Mouse (Mus musculus): ENCODE measurements at regions not wholly inside any gene's neighbourhood (a gene's known extent, or its start where the extent isn't known, plus 50 kb on each side); places are given as distances from the start of the nearest gene placed in this dataset.

DNA sequence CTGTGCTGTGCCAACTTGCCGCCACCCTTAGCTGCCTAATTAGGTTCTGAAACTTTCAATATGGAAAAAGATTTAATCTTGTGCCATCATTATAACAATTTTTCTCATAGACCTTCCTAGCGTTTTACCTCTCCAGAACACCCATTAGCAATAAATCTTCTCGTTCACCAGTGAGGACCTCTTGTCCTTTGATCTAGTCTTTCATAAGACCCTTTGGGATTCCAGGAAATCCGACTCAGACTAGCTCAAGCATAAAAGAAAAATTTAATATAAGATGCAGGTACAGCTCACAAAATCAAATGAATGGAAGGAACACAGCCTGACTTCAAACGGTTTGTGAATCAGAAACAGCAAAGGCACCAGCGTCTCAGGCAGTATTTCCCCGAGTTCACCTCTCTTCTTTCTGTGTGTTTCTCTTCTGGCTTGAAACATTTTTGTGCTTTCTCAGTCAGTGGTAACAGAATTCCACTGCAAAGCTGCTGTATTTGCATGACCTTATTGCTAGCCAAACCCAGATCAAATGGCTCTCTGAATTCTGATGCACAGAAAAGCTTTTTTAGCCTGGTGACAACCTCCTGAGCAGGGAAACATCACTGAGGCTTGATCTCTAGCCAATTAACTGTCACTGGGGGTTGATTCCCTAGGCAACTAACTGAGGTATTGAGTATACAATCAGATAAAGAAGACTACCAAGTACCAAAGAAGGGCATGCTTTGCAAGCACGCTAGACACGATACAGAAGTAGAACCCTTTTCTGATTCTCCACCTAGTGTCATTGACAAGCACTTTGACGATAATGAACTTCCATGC, 539.8 kb downstream of the Cenpc1 start:
- Histone ChIP-seq H3K9me3 (ENCODE audit: control insufficient read depth, insufficient read depth, low read depth, low read length) (no peaks in the 10 kb centered on the region), H3K4me1 (ENCODE audit: control insufficient read depth in 2 of 2, insufficient read depth in 2 of 2, low read length in 2 of 2, poor library complexity in 1 of 2) (no peaks in the 10 kb centered on the region), H3K4me3 (ENCODE audit: insufficient read depth in 1 of 2, low read depth in 1 of 2, low read length in 2 of 2, poor library complexity in 1 of 2, severe bottlenecking in 1 of 2) (no peak overlapping the region), H3K27ac (ENCODE audit: insufficient read depth, low read depth, low read length, poor library complexity, severe bottlenecking) (no peak overlapping the region), H3K9ac (ENCODE audit: insufficient read depth, low read depth, low read length, poor library complexity, severe bottlenecking) (no peak overlapping the region), H3K36me3 (ENCODE audit: control insufficient read depth, insufficient read depth, low read length, poor library complexity, severe bottlenecking) (no peaks in the 10 kb centered on the region)
- in situ Hi-C loops (cut with MboI; ENCODE audit: low sequenced_read_pairs in 2 of 2, unreplicated experiment in 2 of 2), result no loop called here
- TF ChIP-seq HCFC1 (IDR thresholded peaks at IDR 0.05; ENCODE audit: borderline replicate concordance, insufficient read depth, low read length) (no peak), ZC3H11A (IDR thresholded peaks at IDR 0.05; ENCODE audit: borderline replicate concordance, low read depth, low read length) (no peak), ZNF384 (IDR thresholded peaks at IDR 0.05; ENCODE audit: low read depth, low read length) (no peak), MAFK (IDR thresholded peaks at IDR 0.05; ENCODE audit: insufficient read depth, low read depth, low read length) (no peak), CHD2 (IDR thresholded peaks at IDR 0.05; ENCODE audit: low read depth, low read length) (no peak)
- DNase-seq (ENCODE audit: low read depth, low spot score), result no peak

DNA sequence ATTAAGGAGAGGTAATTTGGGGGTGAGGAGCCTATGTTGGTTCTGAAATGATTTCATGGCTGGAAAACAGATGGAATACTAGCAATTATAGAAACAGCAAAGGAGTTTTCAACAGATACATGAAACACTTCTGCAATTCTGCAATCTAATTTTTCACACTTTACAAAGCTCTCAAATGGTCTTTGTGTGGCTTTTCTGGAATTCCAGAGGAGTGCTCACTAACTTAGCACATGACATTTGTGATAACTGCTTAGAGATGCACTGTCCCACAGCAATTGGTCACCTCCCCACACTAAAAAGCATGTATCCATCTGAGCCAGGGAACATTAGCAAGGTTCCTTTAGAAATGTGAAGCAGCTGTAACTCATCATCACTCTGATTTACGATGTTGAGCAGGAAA, 560.1 kb downstream of the Cenpc1 start:
- Histone ChIP-seq H3K27ac (ENCODE audit: insufficient read depth, low read depth, low read length, poor library complexity, severe bottlenecking) (no peak overlapping the region), H3K9ac (ENCODE audit: insufficient read depth, low read depth, low read length, poor library complexity, severe bottlenecking) (no peak overlapping the region), H3K36me3 (ENCODE audit: control insufficient read depth, insufficient read depth, low read length, poor library complexity, severe bottlenecking) (no peaks in the 10 kb centered on the region), H3K9me3 (ENCODE audit: control insufficient read depth, insufficient read depth, low read depth, low read length) (no peaks in the 10 kb centered on the region), H3K4me1 (ENCODE audit: control insufficient read depth in 2 of 2, insufficient read depth in 2 of 2, low read length in 2 of 2, poor library complexity in 1 of 2) (no peaks in the 10 kb centered on the region), H3K4me3 (ENCODE audit: insufficient read depth in 1 of 2, low read depth in 1 of 2, low read length in 2 of 2, poor library complexity in 1 of 2, severe bottlenecking in 1 of 2) (no peak overlapping the region)
- in situ Hi-C loops (cut with MboI; ENCODE audit: low sequenced_read_pairs in 2 of 2, unreplicated experiment in 2 of 2), result no loop called here
- DNase-seq (ENCODE audit: low read depth, low spot score), result no peak
- no peak for TF ChIP-seq HCFC1 (IDR thresholded peaks at IDR 0.05; ENCODE audit: borderline replicate concordance, insufficient read depth, low read length)
- no peak for TF ChIP-seq CHD2 (IDR thresholded peaks at IDR 0.05; ENCODE audit: low read depth, low read length)
- TF ChIP-seq ZNF384 (IDR thresholded peaks at IDR 0.05; ENCODE audit: low read depth, low read length), result no peak
- no peak for TF ChIP-seq ZC3H11A (IDR thresholded peaks at IDR 0.05; ENCODE audit: borderline replicate concordance, low read depth, low read length)
- TF ChIP-seq MAFK (IDR thresholded peaks at IDR 0.05; ENCODE audit: insufficient read depth, low read depth, low read length), result no peak

DNA sequence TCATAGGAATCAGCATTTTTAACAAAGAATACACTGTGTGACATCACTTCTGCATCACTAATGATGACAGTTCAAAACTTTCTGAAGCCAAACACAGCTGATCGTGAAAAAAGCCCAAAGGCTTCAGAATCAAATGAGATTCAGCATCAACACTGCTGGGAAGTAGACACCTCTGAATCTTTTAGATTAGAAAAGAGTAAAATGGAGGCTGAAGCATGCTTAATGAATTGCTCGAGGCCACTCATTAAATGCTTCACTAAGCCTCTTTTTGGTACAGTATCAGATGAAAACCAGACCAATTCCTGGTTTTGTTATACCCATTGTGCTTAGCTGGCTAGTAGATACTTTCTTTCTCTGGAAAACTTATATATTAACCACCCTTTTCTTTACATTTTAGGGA, 568.1 kb downstream of the Cenpc1 start:
- TF ChIP-seq HCFC1 (IDR thresholded peaks at IDR 0.05; ENCODE audit: borderline replicate concordance, insufficient read depth, low read length), result no peak
- no peak for TF ChIP-seq CHD2 (IDR thresholded peaks at IDR 0.05; ENCODE audit: low read depth, low read length)
- TF ChIP-seq ZC3H11A (IDR thresholded peaks at IDR 0.05; ENCODE audit: borderline replicate concordance, low read depth, low read length), result no peak
- TF ChIP-seq ZNF384 (IDR thresholded peaks at IDR 0.05; ENCODE audit: low read depth, low read length), result no peak
- no peak for TF ChIP-seq MAFK (IDR thresholded peaks at IDR 0.05; ENCODE audit: insufficient read depth, low read depth, low read length)
- no peak overlapping the region for H3K4me3 ChIP-seq (ENCODE audit: insufficient read depth in 1 of 2, low read depth in 1 of 2, low read length in 2 of 2, poor library complexity in 1 of 2, severe bottlenecking in 1 of 2)
- no peaks in the 10 kb centered on the region for H3K4me1 ChIP-seq (ENCODE audit: control insufficient read depth in 2 of 2, insufficient read depth in 2 of 2, low read length in 2 of 2, poor library complexity in 1 of 2)
- in situ Hi-C loops (cut with MboI; ENCODE audit: low sequenced_read_pairs in 2 of 2, unreplicated experiment in 2 of 2), result no loop called here
- H3K36me3 ChIP-seq (ENCODE audit: control insufficient read depth, insufficient read depth, low read length, poor library complexity, severe bottlenecking), result no peaks in the 10 kb centered on the region
- H3K27ac ChIP-seq (ENCODE audit: insufficient read depth, low read depth, low read length, poor library complexity, severe bottlenecking), result no peak overlapping the region
- no peaks in the 10 kb centered on the region for H3K9me3 ChIP-seq (ENCODE audit: control insufficient read depth, insufficient read depth, low read depth, low read length)
- H3K9ac ChIP-seq (ENCODE audit: insufficient read depth, low read depth, low read length, poor library complexity, severe bottlenecking), result no peak overlapping the region
- no peak for DNase-seq (ENCODE audit: low read depth, low spot score)

DNA sequence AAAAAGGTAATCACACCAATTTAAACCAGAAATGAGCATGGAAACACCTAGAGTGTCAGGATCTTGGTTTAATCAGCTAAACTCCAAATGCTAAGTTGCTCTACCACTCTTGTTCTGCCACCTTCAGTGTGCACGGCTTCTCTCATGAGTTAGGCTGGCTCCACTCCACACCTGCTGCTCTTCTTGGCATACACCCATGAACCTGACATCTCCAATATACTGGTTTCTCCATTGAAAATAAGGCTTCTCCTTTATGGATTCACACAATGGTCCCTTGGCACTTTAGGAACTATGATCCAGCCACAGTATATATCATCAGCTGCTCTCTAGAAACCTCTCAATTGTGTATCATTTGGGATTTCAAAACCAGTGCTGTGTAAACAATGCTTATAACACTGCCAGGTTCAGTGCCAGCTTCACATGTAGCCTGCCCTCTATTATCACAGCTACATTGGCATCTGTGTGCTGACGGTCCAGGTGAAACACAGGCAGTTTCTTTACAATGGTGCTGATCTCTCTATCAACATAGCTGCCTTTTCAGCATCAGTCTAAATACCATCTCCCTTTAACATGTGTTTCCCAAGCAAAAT, 579.6 kb downstream of the Cenpc1 start:
- in situ Hi-C loops (cut with MboI; ENCODE audit: low sequenced_read_pairs in 2 of 2, unreplicated experiment in 2 of 2), result no loop called here
- DNase-seq (ENCODE audit: low read depth, low spot score), result no peak
- no peak overlapping the region for H3K27ac ChIP-seq (ENCODE audit: insufficient read depth, low read depth, low read length, poor library complexity, severe bottlenecking)

More for the DNA sequence above, 579.6 kb downstream of the Cenpc1 start:
- H3K4me3 ChIP-seq (ENCODE audit: insufficient read depth in 1 of 2, low read depth in 1 of 2, low read length in 2 of 2, poor library complexity in 1 of 2, severe bottlenecking in 1 of 2), result no peak overlapping the region
- TF ChIP-seq ZC3H11A (IDR thresholded peaks at IDR 0.05; ENCODE audit: borderline replicate concordance, low read depth, low read length) (no peak), HCFC1 (IDR thresholded peaks at IDR 0.05; ENCODE audit: borderline replicate concordance, insufficient read depth, low read length) (no peak), ZNF384 (IDR thresholded peaks at IDR 0.05; ENCODE audit: low read depth, low read length) (no peak), MAFK (IDR thresholded peaks at IDR 0.05; ENCODE audit: insufficient read depth, low read depth, low read length) (no peak), CHD2 (IDR thresholded peaks at IDR 0.05; ENCODE audit: low read depth, low read length) (no peak)
- H3K36me3 ChIP-seq (ENCODE audit: control insufficient read depth, insufficient read depth, low read length, poor library complexity, severe bottlenecking), result no peaks in the 10 kb centered on the region
- 0 out of 2 replicates have a peak, but pooled peaks cover 3% of the 10 kb centered on the region for H3K9me3 ChIP-seq (ENCODE audit: control insufficient read depth, insufficient read depth, low read depth, low read length)
- H3K9ac ChIP-seq (ENCODE audit: insufficient read depth, low read depth, low read length, poor library complexity, severe bottlenecking), result no peak overlapping the region
- no peaks in the 10 kb centered on the region for H3K4me1 ChIP-seq (ENCODE audit: control insufficient read depth in 2 of 2, insufficient read depth in 2 of 2, low read length in 2 of 2, poor library complexity in 1 of 2)
